Mouse (Mus musculus) forebrain, embryonic 11.5 days (tissue): Measurements from ENCODE around the gene Ptges3. TPM values are rescaled to one million over a fixed set of nuclear protein-coding genes. Genes with fewer than 3 reads are reported as not detected.

Source experiments
- microRNA counts: library from miRNA; unstranded; fragments of <30 nt; microRNA quantifications from one replicate; lab custom pipeline; 2015
- microRNA-seq: library from miRNA; unstranded; fragments of <30 nt; microRNA quantifications from one replicate; pipeline ENCODE4, GENCODE M21; 2016; ENCODE audit not compliant: insufficient number of aligned reads
- polyA plus RNA-seq: library from polyadenylated mRNA; unstranded; fragments of >200 nt; fragmentation: Nextera tagmentation; extraction: Ambion mirVana; gene quantifications from 2 replicates; pipeline ENCODE4 v1.2.1, GENCODE M21; 2014

Gene Ptges3
- polyA plus RNA-seq, 1 experiment from 2014 or later = 692 TPM

MicroRNA genes within 50 kb of the gene (microRNA counts, 519-probe panel; counts per million panel counts)
- 31.2 counts per million for microRNA mmu-miR-677 (lab: Ali Mortazavi, UCI)

Small RNAs within 50 kb of the gene (microRNA-seq; reads per million reads assigned to microRNA genes)
- gene Mir677 = 24.4 reads per million, percentile 16 among the genes with 10 or more reads in this experiment

Other genes starting within 250 kb of the Ptges3 start
- gene Rdh19, start 209.0 kb upstream of the Ptges3 start, polyA plus RNA-seq = not detected in 2 replicates
- gene Rdh16f2, start 192.5 kb upstream of the Ptges3 start, polyA plus RNA-seq = not detected in 2 replicates
- not detected in 2 replicates for gene Rdh7, start 170.1 kb upstream of the Ptges3 start, polyA plus RNA-seq
- gene Sdr9c7, start 160.4 kb upstream of the Ptges3 start, polyA plus RNA-seq = not detected in 2 replicates
- gene Hsd17b6, start 51.3 kb upstream of the Ptges3 start, polyA plus RNA-seq = not detected in 2 replicates
- 124 and 127 TPM in 2 replicates for gene Prim1, start 43.8 kb upstream of the Ptges3 start, polyA plus RNA-seq
- 855 and 939 TPM in 2 replicates for gene Naca, start 23.4 kb upstream of the Ptges3 start, polyA plus RNA-seq
- gene Atp5b, start 24.3 kb downstream of the Ptges3 start, polyA plus RNA-seq = 2,200 and 2,324 TPM in 2 replicates
- 20.9 and 21.9 TPM in 2 replicates for gene Baz2a, start 32.6 kb downstream of the Ptges3 start, polyA plus RNA-seq
- 21.7 and 22.3 TPM in 2 replicates for gene Rbms2, start 121.3 kb downstream of the Ptges3 start, polyA plus RNA-seq
- gene Gls2, start 135.5 kb downstream of the Ptges3 start, polyA plus RNA-seq = 1.3 and 1.7 TPM in 2 replicates
- gene Spryd4, start 152.9 kb downstream of the Ptges3 start, polyA plus RNA-seq = 23.1 and 26.7 TPM in 2 replicates
- 0.28 and 0.55 TPM in 2 replicates for gene Mip, start 166.9 kb downstream of the Ptges3 start, polyA plus RNA-seq
- 81.7 and 89.7 TPM in 2 replicates for gene Timeless, start 173.1 kb downstream of the Ptges3 start, polyA plus RNA-seq
- gene Apon, start 195.1 kb downstream of the Ptges3 start, polyA plus RNA-seq = 0.77 and 0.89 TPM in 2 replicates
- gene Apof, start 209.7 kb downstream of the Ptges3 start, polyA plus RNA-seq = not detected in 2 replicates
- gene Stat2, start 211.6 kb downstream of the Ptges3 start, polyA plus RNA-seq = 16.1 and 16.4 TPM in 2 replicates
- not detected in 2 replicates for gene Il23a, start 239.8 kb downstream of the Ptges3 start, polyA plus RNA-seq
- 45.2 and 46.1 TPM in 2 replicates for gene Pan2, start 244.4 kb downstream of the Ptges3 start, polyA plus RNA-seq